Mouse (Mus musculus) brain, embryonic 14.5 days (tissue): ENCODE results near the gene Prr3.

ENCODE experiments used
- CTCF ChIP-seq: fragments of 200-500 bp; IDR thresholded peaks from 2 replicates; pipeline ENCODE4 v1.5.1; 2012; ENCODE audit warnings: inconsistent platforms, mild to moderate bottlenecking, moderate library complexity, borderline replicate concordance; ENCODE audit not compliant: insufficient read depth, insufficient read length; ENCODE audit errors: extremely low read depth
- POLR2A ChIP-seq: fragments of 200-500 bp; IDR thresholded peaks from 2 replicates; pipeline ENCODE4 v1.6.1; 2012; ENCODE audit warnings: mild to moderate bottlenecking, inconsistent platforms, borderline replicate concordance; ENCODE audit not compliant: poor library complexity, insufficient read depth, insufficient read length, severe bottlenecking; ENCODE audit errors: extremely low read depth

- TF ChIP-seq CTCF, result no peak
- TF ChIP-seq POLR2A, result no peak
Measured at GRCm38 (mm10) chr17:36003331-36003730, 23.3 kb upstream of the Prr3 start.
